Mouse (Mus musculus) kidney, adult 11 months (tissue): ENCODE data around the gene Spice1.

Source experiments
- DNase-seq: peaks from one replicate; pipeline ENCODE4 v3.0.0; 2022

The Spice1 gene

GRCm38 (mm10) chr16:44375459-44375858, 28.5 kb downstream of the Spice1 start:
- DNase-seq: no peak

DNA sequence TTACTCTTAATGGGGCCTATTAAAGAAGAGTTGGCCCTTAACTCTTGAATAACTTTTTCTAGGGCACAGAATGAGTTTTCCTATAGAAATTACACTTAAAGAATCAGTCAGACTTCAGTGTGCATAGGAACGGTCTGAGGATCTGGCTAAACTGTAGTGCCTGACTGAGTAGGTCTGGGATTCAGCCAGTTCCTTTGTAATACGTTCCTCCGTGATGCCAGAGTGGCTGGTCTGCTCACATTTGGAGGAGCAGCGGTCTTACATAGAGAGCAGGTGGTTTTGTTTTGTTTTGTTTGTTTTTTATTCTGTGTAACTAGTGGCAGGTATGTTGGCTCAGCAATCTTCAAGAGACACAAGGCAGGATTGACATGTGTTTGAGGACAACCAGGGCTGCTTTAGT, 33.1 kb downstream of the Spice1 start:
- no peak for DNase-seq

DNA sequence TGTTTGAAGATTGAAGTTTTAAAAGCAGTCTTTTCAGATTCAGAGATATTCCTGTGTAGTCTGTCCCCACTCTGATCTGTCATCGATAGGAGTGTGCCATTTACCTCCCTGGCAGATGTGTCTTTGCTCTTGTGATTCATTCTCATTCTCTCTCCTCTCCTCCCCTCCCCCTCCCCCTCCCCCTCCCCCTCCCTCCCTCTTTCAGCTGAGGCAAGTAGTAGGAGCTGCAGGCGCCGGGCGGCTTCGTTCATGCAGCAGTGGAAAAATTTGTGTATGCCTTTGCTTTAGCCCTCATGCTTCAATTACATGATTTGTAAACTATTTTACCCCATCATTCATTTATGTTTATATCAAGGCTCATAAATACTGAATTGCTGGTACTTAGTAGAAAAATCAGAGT, 34.7 kb downstream of the Spice1 start:
- no peak for DNase-seq

GRCm38 (mm10) chr16:44383549-44383948, 36.6 kb downstream of the Spice1 start:
- DNase-seq: no peak

- DNase-seq: no peak
These were observed 37.3 kb downstream of the Spice1 start for GRCm38 (mm10) chr16:44384251-44384650.

DNA sequence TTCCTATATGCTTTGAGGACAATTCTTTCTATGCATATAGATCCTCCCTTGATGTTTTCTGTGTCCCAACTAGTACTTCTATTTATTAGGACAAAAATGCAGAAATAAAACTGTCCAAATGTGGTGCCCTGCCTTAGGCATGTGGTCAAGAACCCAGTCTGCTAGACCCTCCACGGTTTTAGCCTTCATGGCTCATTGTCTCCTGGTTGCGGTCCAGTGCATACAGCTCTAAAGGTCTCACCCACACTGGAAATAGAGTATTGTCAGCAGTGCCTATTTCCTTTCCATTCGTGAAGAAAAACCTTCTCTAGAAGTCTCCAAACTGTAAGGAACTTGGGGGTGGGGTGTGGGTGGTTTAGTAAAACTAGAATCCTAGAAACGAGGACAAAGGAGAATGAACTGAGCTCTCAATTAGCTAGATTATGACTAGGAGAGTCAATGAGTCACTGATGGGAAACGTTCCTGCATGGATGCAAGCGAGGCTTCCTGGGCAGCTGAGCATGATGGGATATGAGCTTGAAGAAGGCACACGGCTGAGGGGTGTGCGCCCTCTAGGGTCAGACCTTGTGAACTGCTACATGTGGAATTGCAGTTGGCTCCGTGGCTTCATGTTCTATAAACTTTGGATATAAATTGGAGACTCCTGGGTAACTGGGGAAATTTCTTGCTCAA, 45.1 kb downstream of the Spice1 start:
- peak; percentile 28 for DNase-seq

GRCm38 (mm10) chr16:44394577-44395243, 47.8 kb downstream of the Spice1 start, which contains the start of gene Cfap44:
Gene Cfap44 (plus strand): TSS chr16:44394796.
- peak; percentile 70 for DNase-seq

- DNase-seq: no peak
These were observed 58.0 kb downstream of the Spice1 start for GRCm38 (mm10) chr16:44404933-44405332.

DNA sequence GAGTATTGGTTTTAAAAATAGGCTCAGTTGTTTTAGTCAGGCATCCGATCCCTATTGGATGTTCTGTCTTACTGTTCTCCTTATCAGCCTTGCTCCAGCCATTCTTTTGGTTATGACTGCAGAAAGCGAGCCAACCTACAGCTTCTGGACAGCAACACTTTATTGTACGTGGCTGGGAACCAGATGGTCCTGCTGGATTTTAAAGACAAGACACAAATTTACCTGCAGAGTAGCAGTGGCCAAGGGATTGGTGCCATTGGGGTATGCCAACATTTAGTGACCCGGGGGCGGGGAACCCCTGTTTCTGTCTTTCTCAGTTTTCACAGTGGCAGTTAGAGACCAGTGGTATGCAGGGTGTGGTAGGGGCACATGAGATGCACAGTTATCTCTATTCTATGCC, 60.3 kb downstream of the Spice1 start:
- DNase-seq: no peak

DNA sequence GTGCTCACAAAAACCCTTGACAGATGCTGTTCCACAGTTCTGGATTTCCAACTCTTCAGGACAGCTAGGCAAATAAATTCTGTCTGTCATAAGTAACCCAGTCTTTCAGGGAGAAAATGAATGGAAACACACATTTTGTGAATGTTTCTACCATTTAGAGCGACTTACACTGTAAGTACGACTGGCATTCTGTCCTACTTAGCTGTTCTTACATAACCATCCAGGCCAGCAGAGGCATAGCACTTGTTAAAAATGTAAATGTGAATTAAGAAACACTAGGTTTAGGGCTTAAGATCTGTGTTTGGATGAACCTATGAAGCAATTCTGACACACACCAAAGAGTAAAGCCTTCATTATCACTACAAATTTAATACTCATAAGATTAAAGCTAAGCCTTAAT, 61.4 kb downstream of the Spice1 start:
- DNase-seq: no peak

GRCm38 (mm10) chr16:44410176-44410575, 63.3 kb downstream of the Spice1 start:
- no peak for DNase-seq

- DNase-seq: no peak
These were observed 70.7 kb downstream of the Spice1 start for GRCm38 (mm10) chr16:44417596-44417995.

DNA sequence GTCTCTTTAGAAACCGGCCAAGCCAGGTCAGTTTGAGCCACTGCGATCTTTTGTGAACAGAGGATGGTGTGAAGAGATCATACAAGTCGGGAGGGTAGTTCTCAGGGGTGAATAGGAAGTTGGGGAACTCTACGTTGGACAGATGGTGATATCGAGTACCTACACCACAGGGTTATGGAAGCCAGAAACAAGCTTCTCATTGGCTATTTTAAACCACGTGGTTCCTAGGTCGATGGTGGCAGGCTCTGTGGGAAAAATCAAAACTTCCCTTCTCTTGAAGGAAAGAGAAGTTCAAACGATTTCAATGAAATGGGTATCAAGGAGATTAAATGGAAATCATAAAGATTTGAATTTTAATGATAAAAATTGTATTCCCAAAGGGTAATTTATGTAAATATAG, 74.8 kb downstream of the Spice1 start:
- DNase-seq: no peak

DNA sequence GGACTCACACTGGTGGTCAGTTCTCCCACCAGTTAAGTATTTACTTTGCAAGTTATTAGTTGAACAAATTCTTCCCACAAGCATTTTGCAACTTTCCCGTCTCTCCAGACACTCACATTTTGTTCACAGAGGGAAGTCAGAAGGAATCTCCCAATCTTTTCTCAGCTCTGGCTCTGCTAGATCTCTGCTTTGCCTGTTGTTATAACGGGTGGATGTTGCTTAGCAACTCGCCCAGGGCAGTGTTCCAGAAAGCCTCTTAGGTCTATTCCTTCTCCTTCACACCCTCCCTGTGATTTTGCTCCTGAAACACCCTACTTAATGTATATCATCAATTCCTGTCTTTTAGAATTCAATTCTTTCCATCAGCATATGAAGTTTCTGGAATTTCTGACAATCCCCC, 76.6 kb downstream of the Spice1 start:
- DNase-seq: no peak

DNA sequence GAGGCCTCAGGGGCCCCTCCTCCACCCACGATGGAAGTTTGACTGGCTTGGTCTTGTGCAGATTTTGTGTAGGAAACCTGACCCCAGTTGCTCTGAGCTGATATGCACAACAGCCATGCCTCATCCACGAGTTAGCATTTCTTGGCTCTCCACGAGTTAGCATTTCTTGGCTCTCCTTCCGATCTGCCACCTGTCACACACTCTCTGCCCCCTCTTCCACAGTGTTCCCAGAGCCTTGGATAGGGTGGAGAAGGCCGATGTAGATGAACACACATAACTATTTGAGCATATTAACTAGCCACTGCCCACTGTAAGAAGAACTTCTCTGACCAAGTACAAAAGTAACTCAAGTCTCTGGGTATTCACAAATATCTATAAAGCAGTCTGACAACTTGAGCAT, 81.5 kb downstream of the Spice1 start:
- no peak for DNase-seq

DNA sequence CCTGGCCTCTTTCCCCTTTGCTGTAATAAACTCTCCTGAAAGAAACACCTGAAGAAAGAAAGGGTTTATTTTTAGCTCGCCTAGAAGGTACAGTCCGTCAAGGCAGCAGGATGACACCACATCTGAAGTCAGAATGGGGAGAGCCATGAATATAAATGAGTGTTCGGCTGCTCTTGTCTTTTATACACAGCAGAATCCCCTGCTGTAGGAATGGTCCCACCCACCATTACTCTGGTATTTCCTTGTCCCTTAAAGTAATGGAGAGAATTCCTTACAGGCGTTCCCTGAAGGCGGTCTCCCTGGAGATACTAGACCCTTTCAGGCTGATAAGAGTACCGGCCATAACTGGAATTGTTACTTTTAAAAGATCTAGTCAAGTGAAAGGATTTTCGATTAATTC, 83.1 kb downstream of the Spice1 start:
- no peak for DNase-seq

DNA sequence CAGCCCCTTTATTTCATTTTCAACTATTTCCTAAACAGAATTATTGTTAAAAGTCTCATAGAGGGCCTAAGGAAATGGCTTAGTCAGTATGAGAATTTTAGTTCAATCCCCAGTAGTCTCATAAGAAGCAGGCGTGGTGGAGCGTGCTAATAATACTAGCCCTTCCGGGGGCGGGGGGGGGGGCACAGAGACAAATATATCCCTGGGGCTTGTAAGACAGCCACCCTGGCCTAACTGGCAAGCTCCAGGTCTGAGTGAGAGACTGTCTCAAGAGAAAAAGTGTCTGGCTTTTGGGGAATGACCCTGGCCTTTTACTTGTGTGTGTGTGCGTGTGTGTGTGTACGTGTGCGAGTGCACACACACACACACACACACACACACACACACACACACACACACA, 88.0 kb downstream of the Spice1 start:
- no peak for DNase-seq

DNA sequence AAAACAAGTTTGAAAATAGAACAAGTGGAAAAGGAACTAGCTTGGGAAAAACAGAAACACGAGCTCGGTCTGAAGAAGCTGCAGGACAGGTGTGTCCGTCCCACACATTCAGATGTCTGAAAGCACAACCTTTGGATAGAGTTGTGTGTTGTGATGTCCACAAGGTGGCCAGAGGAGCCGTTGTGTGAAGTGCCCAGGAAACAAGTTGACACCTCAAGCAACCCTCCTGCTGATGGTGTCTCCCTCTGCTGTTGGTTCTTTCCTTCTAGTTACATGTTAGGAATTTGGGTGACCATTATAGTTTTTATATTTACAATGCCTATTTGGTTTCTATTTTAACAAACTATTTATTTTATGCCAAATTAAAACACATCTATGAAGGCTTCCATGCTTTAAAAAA, 88.6 kb downstream of the Spice1 start:
- DNase-seq: no peak
